Mouse (Mus musculus): Measurements from ENCODE around the gene Ctbp2. TPM values are rescaled to one million over a fixed set of nuclear protein-coding genes. Genes with fewer than 3 reads are reported as not detected.

Ctbp2 gene
- polyA plus RNA-seq, 1 experiment from 2014 or later: 117 TPM

DNA sequence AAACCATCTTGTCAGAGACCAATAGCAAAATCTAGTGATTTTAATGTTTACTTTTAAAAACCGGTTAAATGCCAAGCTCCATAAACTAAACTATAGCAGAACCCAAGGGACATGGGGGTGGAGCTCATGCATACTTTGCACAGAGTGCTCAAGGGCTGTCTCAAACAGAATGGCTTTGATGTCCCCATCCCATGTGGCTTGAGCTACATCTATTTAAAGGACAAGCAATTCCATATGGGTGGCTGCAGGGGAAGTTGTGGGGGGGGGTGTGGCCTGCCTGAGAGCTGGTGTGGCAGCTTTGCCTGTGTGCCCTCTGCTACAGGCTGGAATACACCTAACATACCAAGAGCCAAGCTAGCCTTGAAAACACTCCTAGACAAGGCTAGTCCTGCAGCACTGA, 99.5 kb downstream of the Ctbp2 start:
- 35% methylated on average over 1 of the region's 1 CpGs for WGBS

DNA sequence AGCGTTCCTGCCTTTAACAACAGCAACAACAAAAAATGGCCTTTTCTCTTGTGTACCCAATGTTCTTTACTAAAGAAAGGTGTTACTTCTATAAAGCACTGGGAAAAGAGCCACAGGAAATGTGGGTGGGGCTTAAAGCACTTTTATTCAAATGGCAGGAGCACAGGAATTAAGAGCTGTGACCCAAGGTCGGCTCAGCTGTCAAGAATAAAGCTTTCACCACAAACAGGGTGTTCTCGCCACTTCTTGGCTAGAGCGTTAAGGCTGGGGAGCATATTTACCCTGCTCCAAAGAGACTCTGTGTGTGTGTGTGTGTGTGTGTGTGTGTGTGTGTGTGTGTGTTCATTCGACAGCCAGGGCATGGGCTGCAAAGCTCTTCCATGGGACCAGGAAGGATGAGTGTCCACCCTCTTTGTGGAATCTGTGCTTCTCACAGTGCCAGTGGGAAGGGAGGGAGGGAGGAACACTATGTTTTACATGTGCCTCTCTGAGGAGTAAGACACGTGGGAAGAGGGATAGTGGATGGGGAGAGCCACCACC, 104.6 kb downstream of the Ctbp2 start:
- DNase-seq (ENCODE audit: low spot score): no peak

More for the DNA sequence above, 99.5 kb downstream of the Ctbp2 start:
- Histone ChIP-seq H3K4me3 (no peak overlapping the region), H3K27me3 (replicated peaks; ENCODE audit: low read depth, poor library complexity, severe bottlenecking) (no peaks in the 10 kb centered on the region), H3K4me1 (peaks cover 73% of the 10 kb centered on the region), H3K27ac (replicated peaks) (no peak overlapping the region; the same call in 1 of the 2 replicates), H3K9me3 (no peaks in the 10 kb centered on the region), H3K36me3 (replicated peaks) (peaks cover 40% of the 10 kb centered on the region)
- peak; percentile 70 for DNase-seq (ENCODE audit: low spot score)

DNA sequence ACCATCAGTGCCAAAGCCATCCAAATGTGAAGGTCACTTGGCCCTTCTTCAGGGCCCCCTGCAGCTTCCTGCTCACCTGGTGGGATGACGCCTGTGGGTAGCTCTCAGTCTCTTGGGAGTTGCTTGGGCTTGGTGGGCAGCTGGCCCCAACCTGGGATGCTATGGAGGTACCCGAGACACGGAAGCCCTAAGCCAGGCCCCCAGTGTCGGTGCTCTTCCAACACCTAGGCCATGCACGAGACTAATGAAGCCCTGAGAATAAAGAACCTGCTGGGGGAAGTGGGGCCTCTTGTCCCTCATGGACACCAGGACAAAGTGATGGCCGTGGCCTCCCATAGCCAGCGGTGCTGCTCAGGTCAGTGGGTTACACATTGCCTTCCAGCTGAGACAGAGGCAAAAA, 105.2 kb downstream of the Ctbp2 start:
- Histone ChIP-seq H3K4me3 (no peak overlapping the region), H3K27me3 (replicated peaks; ENCODE audit: low read depth, poor library complexity, severe bottlenecking) (no peaks in the 10 kb centered on the region), H3K36me3 (replicated peaks) (peaks cover 44% of the 10 kb centered on the region), H3K4me1 (peaks cover 73% of the 10 kb centered on the region), H3K9me3 (no peaks in the 10 kb centered on the region), H3K27ac (replicated peaks) (no peak overlapping the region)
- DNase-seq (ENCODE audit: low spot score): no peak
- WGBS: 82% methylated on average over 7 of the region's 7 CpGs

More for the DNA sequence above, 104.6 kb downstream of the Ctbp2 start:
- H3K36me3 ChIP-seq (replicated peaks): peaks cover 42% of the 10 kb centered on the region
- 53% methylated on average over 6 of the region's 6 CpGs for WGBS
- H3K27ac ChIP-seq (replicated peaks): no peak overlapping the region; the same call in 1 of the 2 replicates
- peaks cover 73% of the 10 kb centered on the region for H3K4me1 ChIP-seq
- H3K9me3 ChIP-seq: no peaks in the 10 kb centered on the region
- no peak overlapping the region for H3K4me3 ChIP-seq
- no peaks in the 10 kb centered on the region for H3K27me3 ChIP-seq (replicated peaks; ENCODE audit: low read depth, poor library complexity, severe bottlenecking)

DNA sequence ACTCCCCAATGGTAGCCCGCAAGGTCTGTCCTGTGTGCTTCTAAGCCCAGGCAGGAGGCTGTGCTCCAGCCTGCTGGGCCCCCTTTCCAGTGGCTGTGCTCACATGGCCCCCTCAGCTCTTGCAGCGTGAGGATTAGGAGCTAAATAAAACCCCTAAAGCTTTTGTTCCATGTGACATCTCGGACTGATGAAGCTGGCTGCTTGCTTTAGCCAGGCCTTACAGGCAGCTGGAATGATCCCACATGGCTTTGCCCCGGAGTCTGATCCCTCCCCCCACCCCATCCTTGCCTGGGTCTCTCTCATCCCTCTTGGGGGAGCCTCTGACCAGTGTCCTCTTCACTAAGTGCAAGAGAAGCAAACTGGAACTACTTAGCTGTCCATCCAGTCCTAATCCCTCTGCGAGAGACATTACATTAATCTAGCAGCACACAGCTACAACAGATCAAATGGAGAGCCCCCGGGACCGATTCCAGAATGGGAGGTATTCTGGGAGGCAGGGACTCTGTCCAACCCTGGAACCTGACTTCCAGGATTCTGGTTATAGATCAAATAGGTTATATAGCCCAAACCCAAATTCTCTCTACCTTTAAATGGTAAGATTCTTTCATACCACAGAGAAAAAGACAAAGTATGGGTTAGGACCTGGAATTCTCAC, 108.6 kb downstream of the Ctbp2 start:
- 52% methylated on average over 7 of the region's 7 CpGs for WGBS
- no peak for DNase-seq (ENCODE audit: low spot score)
- Histone ChIP-seq H3K9me3 (no peaks in the 10 kb centered on the region), H3K4me3 (no peak overlapping the region), H3K27me3 (replicated peaks; ENCODE audit: low read depth, poor library complexity, severe bottlenecking) (no peaks in the 10 kb centered on the region), H3K27ac (replicated peaks) (peak overlapping the region; percentile 69), H3K4me1 (peaks cover 88% of the 10 kb centered on the region), H3K36me3 (replicated peaks) (peaks cover 43% of the 10 kb centered on the region)

DNA sequence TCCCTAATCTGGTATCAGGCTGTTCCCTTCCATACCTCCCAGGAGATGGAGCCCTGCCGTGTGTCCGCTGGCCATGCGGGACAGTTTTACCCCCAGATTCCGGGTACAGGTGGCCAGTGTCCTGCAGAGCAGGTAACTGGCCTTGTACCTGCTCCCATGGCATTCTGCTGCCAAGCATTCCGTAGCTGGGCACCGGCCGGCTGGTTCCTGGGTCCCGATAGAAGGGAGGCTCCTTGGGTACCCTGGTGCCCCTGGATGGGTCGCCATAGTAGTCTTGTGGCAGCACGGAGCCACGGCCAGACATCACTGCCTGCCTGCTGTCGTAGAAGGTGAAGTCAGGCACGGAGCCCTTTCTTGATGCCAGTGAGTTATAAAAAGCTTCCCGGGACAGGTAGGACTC, 109.5 kb downstream of the Ctbp2 start:
- Histone ChIP-seq H3K36me3 (replicated peaks) (peaks cover 52% of the 10 kb centered on the region), H3K27me3 (replicated peaks; ENCODE audit: low read depth, poor library complexity, severe bottlenecking) (no peaks in the 10 kb centered on the region), H3K27ac (replicated peaks) (peak overlapping the region; percentile 69), H3K4me3 (no peak overlapping the region), H3K9me3 (no peaks in the 10 kb centered on the region), H3K4me1 (peaks cover 82% of the 10 kb centered on the region)
- no peak for DNase-seq (ENCODE audit: low spot score)
- 96% methylated on average over 14 of the region's 14 CpGs for WGBS

DNA sequence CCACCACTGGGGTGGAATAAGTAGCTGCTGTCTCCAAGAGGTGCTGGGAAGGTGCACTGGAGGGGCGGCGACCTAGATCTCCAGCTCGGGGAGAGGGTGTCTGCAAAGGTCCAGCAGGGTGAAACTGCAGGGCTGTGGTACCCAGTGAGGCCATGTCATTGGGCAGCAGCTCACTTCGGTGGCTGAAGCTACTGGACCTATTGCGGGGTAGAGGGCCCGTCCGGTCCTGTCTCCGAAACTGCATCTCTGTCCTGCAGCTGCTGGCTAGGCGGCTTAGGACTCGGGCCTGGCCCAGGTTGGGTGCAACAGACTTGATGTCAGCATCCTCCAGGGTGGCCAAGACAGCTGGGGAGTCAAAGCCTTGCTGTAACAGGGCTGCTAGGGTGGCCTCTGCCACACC, 110.2 kb downstream of the Ctbp2 start:
- 92% methylated on average over 10 of the region's 10 CpGs for WGBS
- Histone ChIP-seq H3K36me3 (replicated peaks) (peaks cover 59% of the 10 kb centered on the region), H3K9me3 (no peaks in the 10 kb centered on the region), H3K27me3 (replicated peaks; ENCODE audit: low read depth, poor library complexity, severe bottlenecking) (no peaks in the 10 kb centered on the region), H3K27ac (replicated peaks) (peak overlapping the region; percentile 69; the same call in 1 of the 2 replicates), H3K4me1 (peaks cover 75% of the 10 kb centered on the region), H3K4me3 (no peak overlapping the region)
- no peak for DNase-seq (ENCODE audit: low spot score)

DNA sequence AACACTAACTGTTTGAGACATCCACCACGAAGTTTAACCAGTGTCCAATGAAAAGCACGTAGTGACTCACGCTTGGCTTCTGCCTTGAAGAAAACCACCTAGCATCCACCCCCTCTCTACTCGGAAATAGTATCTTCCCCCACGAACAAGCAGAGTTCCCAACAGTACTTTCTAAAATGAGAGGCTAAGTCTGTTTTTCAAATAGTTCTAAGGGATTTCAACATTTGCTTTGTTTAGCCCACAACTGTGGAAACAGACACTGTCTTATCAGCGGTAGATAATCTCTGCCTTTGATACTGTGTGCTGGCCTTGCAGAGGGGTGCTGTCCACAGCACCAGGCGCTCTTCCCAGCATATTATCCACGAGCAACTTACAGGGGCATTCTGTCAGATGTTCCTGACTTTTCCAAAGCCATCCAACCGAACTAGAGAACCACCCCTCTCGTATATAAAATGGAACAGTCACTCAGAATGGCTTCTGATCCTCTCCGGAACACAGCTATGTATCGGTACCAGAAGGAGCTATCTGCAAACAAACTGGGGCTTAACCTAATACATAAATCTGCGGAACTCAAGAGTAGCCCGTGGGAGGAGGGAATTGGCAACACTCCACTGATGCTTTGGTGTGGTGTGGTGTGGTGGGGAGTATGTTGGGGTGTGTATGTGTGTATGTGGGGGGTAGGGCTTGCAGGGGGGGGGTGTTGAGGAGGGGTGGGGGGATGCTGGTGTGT, 111.4 kb downstream of the Ctbp2 start:
- Histone ChIP-seq H3K4me1 (peaks cover 71% of the 10 kb centered on the region), H3K36me3 (replicated peaks) (peaks cover 64% of the 10 kb centered on the region), H3K27ac (replicated peaks) (no peak overlapping the region), H3K4me3 (no peak overlapping the region), H3K9me3 (no peaks in the 10 kb centered on the region), H3K27me3 (replicated peaks; ENCODE audit: low read depth, poor library complexity, severe bottlenecking) (no peaks in the 10 kb centered on the region)
- DNase-seq (ENCODE audit: low spot score): no peak
- 82% methylated on average over 14 of the region's 14 CpGs for WGBS

DNA sequence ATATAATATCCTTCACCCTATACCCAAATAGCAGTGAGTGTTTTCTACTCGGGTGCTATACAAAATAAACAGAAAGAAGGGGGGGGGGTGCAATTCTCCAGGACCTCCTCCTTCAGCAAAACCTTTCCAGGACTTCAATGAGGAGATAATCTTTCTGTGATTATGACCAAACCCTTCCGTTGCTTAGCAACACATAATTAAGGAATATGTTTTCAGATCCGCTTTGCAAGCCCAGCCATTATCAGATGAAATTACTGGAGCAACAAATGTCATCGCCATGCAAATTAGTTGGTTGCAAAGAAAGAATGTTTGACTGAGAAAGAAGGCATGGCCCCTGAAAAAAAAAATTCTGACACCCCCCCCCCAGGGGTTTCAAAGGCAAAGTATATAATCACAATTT, 112.5 kb downstream of the Ctbp2 start:
- peaks cover 81% of the 10 kb centered on the region for H3K4me1 ChIP-seq

DNA sequence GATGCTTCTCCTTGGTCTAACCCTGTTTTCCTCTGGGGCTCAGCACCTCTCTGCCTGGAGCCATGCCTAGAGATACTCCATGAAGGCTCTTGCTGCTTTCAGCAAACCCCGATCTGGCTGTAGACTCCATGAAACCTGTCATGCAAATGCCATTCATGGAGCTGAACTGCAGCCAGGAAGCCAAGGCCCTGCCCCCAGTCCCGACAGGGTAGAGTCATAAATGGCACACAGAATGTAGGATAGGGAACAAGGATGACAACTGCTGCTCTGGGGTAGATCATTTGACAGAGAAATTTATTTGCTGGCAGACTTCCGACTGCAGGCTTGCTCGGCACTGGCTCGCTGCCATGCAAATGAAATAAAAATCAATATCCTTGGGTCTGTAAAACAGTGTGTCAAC, 113.0 kb downstream of the Ctbp2 start:
- peaks cover 76% of the 10 kb centered on the region for H3K4me1 ChIP-seq
- peak overlapping the region; percentile 44; the same call in 1 of the 2 replicates for H3K27ac ChIP-seq (replicated peaks)
- H3K9me3 ChIP-seq: no peaks in the 10 kb centered on the region
- DNase-seq (ENCODE audit: low spot score): no peak
- no peaks in the 10 kb centered on the region for H3K27me3 ChIP-seq (replicated peaks; ENCODE audit: low read depth, poor library complexity, severe bottlenecking)
- H3K4me3 ChIP-seq: no peak overlapping the region
- 81% methylated on average over 5 of the region's 5 CpGs for WGBS
- peaks cover 62% of the 10 kb centered on the region for H3K36me3 ChIP-seq (replicated peaks)

More for the DNA sequence above, 112.5 kb downstream of the Ctbp2 start:
- DNase-seq (ENCODE audit: low spot score): no peak
- H3K4me3 ChIP-seq: no peak overlapping the region
- H3K9me3 ChIP-seq: no peaks in the 10 kb centered on the region
- H3K27ac ChIP-seq (replicated peaks): no peak overlapping the region; the same call in 1 of the 2 replicates
- peaks cover 62% of the 10 kb centered on the region for H3K36me3 ChIP-seq (replicated peaks)
- no peaks in the 10 kb centered on the region for H3K27me3 ChIP-seq (replicated peaks; ENCODE audit: low read depth, poor library complexity, severe bottlenecking)
- WGBS: 74% methylated on average over 4 of the region's 4 CpGs

DNA sequence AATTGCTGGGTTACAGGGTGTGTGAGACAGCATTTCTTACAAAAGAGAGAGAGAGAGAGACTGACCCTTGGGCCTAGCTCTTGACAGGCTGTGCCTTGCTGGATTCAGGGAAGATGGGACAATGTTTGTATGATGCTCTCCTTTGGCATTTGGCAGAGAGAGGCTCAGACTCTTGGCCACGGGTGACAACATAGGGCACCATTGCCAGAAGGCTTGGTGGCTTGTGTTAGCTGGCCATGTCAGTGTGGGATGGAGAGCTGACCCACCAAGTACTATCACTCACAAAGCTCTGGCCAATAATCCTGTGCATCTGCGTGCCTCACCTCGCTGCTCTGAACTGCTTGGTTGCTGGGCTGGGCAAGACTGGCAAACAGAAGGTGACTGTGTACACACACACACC, 113.7 kb downstream of the Ctbp2 start:
- no peak for DNase-seq (ENCODE audit: low spot score)
- Histone ChIP-seq H3K36me3 (replicated peaks) (peaks cover 69% of the 10 kb centered on the region), H3K27ac (replicated peaks) (no peak overlapping the region; the same call in 1 of the 2 replicates)

DNA sequence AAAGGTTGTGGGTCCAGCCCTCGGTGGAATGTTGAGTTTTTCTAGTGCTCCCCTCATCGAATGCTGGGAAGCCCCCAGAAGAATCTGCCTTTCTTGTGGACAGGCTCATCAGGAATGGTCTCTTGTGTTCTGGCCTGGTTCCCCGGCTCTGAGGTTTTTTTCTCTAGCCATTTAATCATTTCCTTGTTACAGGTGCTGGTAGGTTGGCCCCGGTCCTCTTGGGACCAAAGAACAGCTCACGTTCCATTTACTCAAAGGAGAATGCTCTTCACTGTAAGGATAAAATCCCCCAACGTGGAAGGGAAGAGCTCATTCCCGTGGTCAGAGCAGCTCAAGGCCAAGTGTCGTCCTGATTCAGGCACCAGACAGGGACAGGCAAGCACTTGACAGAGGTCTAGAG, 114.5 kb downstream of the Ctbp2 start:
- Histone ChIP-seq H3K4me1 (peaks cover 71% of the 10 kb centered on the region), H3K4me3 (no peak overlapping the region), H3K27ac (replicated peaks) (no peak overlapping the region), H3K36me3 (replicated peaks) (peaks cover 73% of the 10 kb centered on the region), H3K27me3 (replicated peaks; ENCODE audit: low read depth, poor library complexity, severe bottlenecking) (no peaks in the 10 kb centered on the region), H3K9me3 (no peaks in the 10 kb centered on the region)
- 81% methylated on average over 8 of the region's 8 CpGs for WGBS
- no peak for DNase-seq (ENCODE audit: low spot score)

More for the DNA sequence above, 113.7 kb downstream of the Ctbp2 start:
- 92% methylated on average over 3 of the region's 3 CpGs for WGBS
- no peaks in the 10 kb centered on the region for H3K9me3 ChIP-seq
- H3K27me3 ChIP-seq (replicated peaks; ENCODE audit: low read depth, poor library complexity, severe bottlenecking): no peaks in the 10 kb centered on the region
- no peak overlapping the region for H3K4me3 ChIP-seq
- H3K4me1 ChIP-seq: peaks cover 76% of the 10 kb centered on the region

DNA sequence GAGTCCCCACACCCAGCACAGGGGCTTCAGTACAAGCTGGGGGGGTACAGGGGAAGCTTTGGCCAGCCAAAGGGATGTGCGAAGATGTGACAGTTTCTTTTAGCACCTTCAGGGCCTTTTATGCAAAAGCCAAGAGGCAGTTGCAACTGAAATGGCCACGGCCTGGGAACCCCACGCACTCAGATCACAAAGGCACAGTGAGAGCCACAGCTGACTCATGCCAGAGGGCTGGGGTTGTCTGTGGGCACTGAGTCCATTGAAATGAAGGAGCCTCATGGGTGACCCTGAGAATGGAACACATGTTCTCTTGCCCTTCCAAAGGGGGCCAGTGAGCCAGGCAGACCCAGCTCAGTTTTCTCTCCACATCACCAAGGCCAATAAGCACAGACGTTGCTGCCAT, 115.5 kb downstream of the Ctbp2 start:
- Histone ChIP-seq H3K4me1 (peaks cover 71% of the 10 kb centered on the region), H3K27me3 (replicated peaks; ENCODE audit: low read depth, poor library complexity, severe bottlenecking) (no peaks in the 10 kb centered on the region), H3K4me3 (no peak overlapping the region), H3K36me3 (replicated peaks) (peaks cover 65% of the 10 kb centered on the region), H3K27ac (replicated peaks) (no peak overlapping the region), H3K9me3 (no peaks in the 10 kb centered on the region)
- DNase-seq (ENCODE audit: low spot score): no peak
- 88% methylated on average over 4 of the region's 4 CpGs for WGBS

DNA sequence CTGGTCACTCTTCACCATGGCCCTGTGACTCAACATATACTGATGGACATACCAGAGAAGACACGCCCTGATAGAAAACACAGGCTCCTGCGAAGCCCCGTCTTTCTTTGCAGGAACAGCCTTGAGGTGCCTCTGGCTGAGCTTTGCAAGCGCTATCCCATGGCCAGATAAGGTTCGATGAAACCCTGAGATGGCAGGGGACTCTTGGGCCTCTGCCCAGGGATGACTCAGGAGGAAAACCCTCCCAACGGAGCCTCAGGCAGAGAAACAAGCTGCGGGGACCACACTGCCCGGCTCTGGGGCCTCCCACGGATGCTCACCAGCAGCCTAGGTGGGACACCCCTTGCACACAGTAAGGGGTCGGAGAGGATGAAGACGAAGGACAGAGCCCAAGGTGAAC, 116.8 kb downstream of the Ctbp2 start:
- Histone ChIP-seq H3K27me3 (replicated peaks; ENCODE audit: low read depth, poor library complexity, severe bottlenecking) (no peaks in the 10 kb centered on the region), H3K9me3 (no peaks in the 10 kb centered on the region), H3K4me3 (no peak overlapping the region), H3K4me1 (peaks cover 64% of the 10 kb centered on the region), H3K36me3 (replicated peaks) (peaks cover 69% of the 10 kb centered on the region), H3K27ac (replicated peaks) (no peak overlapping the region)
- 91% methylated on average over 11 of the region's 11 CpGs for WGBS
- DNase-seq (ENCODE audit: low spot score): no peak

All from embryonic facial prominence, embryonic 10.5 days (tissue).